In genomic region chr11:88414157-88414870, GRCm38 (mm10) we compare ENCODE assay signal across 9 mouse cellular contexts.
DNase-seq lines count a peak whose midpoint lies in the region; ATAC-seq and TF ChIP-seq lines count a peak whose summit lies in the region.
"Had no signal": no experiment of that assay in that cellular context is flagged by ENCODE, and none has a peak within 500 bp of the region (broad histone marks: within the 10 kb centered on the region; RNA-seq: fewer than 3 reads in every experiment).

No protein-coding gene starts in this region.

- no peak for TF ChIP-seq POLR2A in limb, embryonic 14.5 days (IDR thresholded peaks at IDR 0.05; ENCODE audit: borderline replicate concordance, extremely low read depth, insufficient read depth, insufficient read length)

- no peak overlapping the region for H3K4me2 ChIP-seq in kidney, embryonic 14.5 days (replicated peaks; ENCODE audit: low read depth, low read length)
- no peak overlapping the region for H3K4me2 ChIP-seq in forebrain, embryonic 11.5 days (ENCODE audit: low read depth, low read length, severe bottlenecking)
- H3K4me2 ChIP-seq in limb, embryonic 14.5 days (replicated peaks; ENCODE audit: low read depth, low read length, severe bottlenecking) = no peak overlapping the region

- no peak overlapping the region for H3K4me3 ChIP-seq in kidney, embryonic 14.5 days (ENCODE audit: low read length)
- no peak overlapping the region for H3K4me3 ChIP-seq in forebrain, embryonic 11.5 days (ENCODE audit: low read depth, low read length)
- no peak overlapping the region for H3K4me3 ChIP-seq in limb, embryonic 14.5 days (replicated peaks; ENCODE audit: low read length)

- H3K4me1 ChIP-seq in kidney, embryonic 14.5 days (ENCODE audit: control insufficient read depth, insufficient read depth, low read length) = no peaks in the 10 kb centered on the region
- H3K4me1 ChIP-seq in forebrain, embryonic 11.5 days (replicated peaks; ENCODE audit: control insufficient read depth, insufficient read depth, low read length) = peaks cover 10% of the 10 kb centered on the region; the same call in 1 of the 2 replicates
- H3K4me1 ChIP-seq in limb, embryonic 14.5 days (ENCODE audit: control insufficient read depth, insufficient read depth, low read length) = peaks cover 13% of the 10 kb centered on the region

- DNase-seq in kidney, postnatal 25 days = no peak
- DNase-seq in forebrain, embryonic 11.5 days (ENCODE audit: low spot score) = no peak
- peak; percentile 20 for DNase-seq in limb, embryonic 14.5 days (ENCODE audit: low spot score)
- DNase-seq in urinary bladder, postnatal 14 days (ENCODE audit: low spot score) = no peak
- no peak for DNase-seq in gastrocnemius, postnatal 10 days
- no peak for DNase-seq in right cerebral cortex, adult 18-20 months
- DNase-seq: adrenal gland, postnatal 25 days had no signal

- no peaks in the 10 kb centered on the region for H3K27me3 ChIP-seq in kidney, embryonic 14.5 days (ENCODE audit: control insufficient read depth, insufficient read depth, low read length)
- H3K27me3 ChIP-seq in forebrain, embryonic 11.5 days (ENCODE audit: control insufficient read depth, insufficient read depth, low read length) = no peaks in the 10 kb centered on the region
- H3K27me3 ChIP-seq in limb, embryonic 14.5 days (ENCODE audit: control insufficient read depth, insufficient read depth, low read length) = no peaks in the 10 kb centered on the region

- no peak overlapping the region for H3K9ac ChIP-seq in kidney, embryonic 14.5 days (ENCODE audit: low read depth, low read length)
- H3K9ac ChIP-seq in forebrain, embryonic 11.5 days (ENCODE audit: low read length) = peak overlapping the region; percentile 32
- no peak overlapping the region for H3K9ac ChIP-seq in limb, embryonic 14.5 days (ENCODE audit: low read depth, low read length, severe bottlenecking)

- 52% methylated on average over 18 of the region's 18 CpGs for WGBS in kidney, embryonic 14.5 days
- 40% methylated on average over 18 of the region's 18 CpGs for WGBS in forebrain, embryonic 11.5 days
- 30% methylated on average over 18 of the region's 18 CpGs for WGBS in limb, embryonic 14.5 days

- 0 out of 2 replicates have a peak, but pooled peaks have one; percentile 5 for ATAC-seq in kidney, embryonic 14.5 days (ENCODE audit: low FRiP score, low TSS enrichment)
- ATAC-seq in cerebellum, adult (ENCODE audit: insufficient number of reproducible peaks, low FRiP score, low TSS enrichment) = peak; percentile 64; the same call in 1 of the 2 replicates
- ATAC-seq in forebrain, embryonic 11.5 days (replicated peaks; ENCODE audit: low FRiP score) = 0 out of 2 replicates have a peak, but pooled peaks have one; percentile 19
- ATAC-seq in limb, embryonic 14.5 days (ENCODE audit: low FRiP score, low read depth) = no peak

- no peak overlapping the region for H3K27ac ChIP-seq in kidney, embryonic 14.5 days (ENCODE audit: low read depth, low read length)
- peak overlapping the region; percentile 59 for H3K27ac ChIP-seq in forebrain, embryonic 11.5 days (ENCODE audit: low read depth, low read length)
- no peak overlapping the region for H3K27ac ChIP-seq in limb, embryonic 14.5 days (replicated peaks; ENCODE audit: low read depth, low read length)

- no peaks in the 10 kb centered on the region for H3K9me3 ChIP-seq in kidney, embryonic 14.5 days (ENCODE audit: control insufficient read depth, low read length)
- H3K9me3 ChIP-seq in forebrain, embryonic 11.5 days (ENCODE audit: control insufficient read depth, low read length) = no peaks in the 10 kb centered on the region
- no peaks in the 10 kb centered on the region for H3K9me3 ChIP-seq in limb, embryonic 14.5 days (ENCODE audit: control insufficient read depth, low read length)

- no peaks in the 10 kb centered on the region for H3K36me3 ChIP-seq in kidney, embryonic 14.5 days (ENCODE audit: control insufficient read depth, insufficient read depth, low read length)
- no peaks in the 10 kb centered on the region for H3K36me3 ChIP-seq in forebrain, embryonic 11.5 days (ENCODE audit: control insufficient read depth, insufficient read depth, low read length)
- H3K36me3 ChIP-seq in limb, embryonic 14.5 days (ENCODE audit: control insufficient read depth, insufficient read depth, low read length) = peaks cover 12% of the 10 kb centered on the region
